Mouse (Mus musculus): ENCODE data around the gene Tnfrsf9.
"Not testable (repeated sequence)": the region's sequence is repeated elsewhere in the genome, so short reads cannot be mapped to it uniquely, and the experiment has no call there.

Tnfrsf9 gene

GRCm38 (mm10) chr4:150914290-150914733 lies at the start of gene Tnfrsf9, which contains the start of gene Park7:
TSS of gene Tnfrsf9 (plus strand) at chr4:150914562.
TSS of gene Park7 (minus strand) at chr4:150914437.
- peak; percentile 98 for DNase-seq

GRCm38 (mm10) chr4:150865371-150865770 lies 49.0 kb upstream of the Tnfrsf9 start:
- DNase-seq = peak; percentile 33

GRCm38 (mm10) chr4:150866069-150866468 lies 48.3 kb upstream of the Tnfrsf9 start:
- no peak for DNase-seq

DNA sequence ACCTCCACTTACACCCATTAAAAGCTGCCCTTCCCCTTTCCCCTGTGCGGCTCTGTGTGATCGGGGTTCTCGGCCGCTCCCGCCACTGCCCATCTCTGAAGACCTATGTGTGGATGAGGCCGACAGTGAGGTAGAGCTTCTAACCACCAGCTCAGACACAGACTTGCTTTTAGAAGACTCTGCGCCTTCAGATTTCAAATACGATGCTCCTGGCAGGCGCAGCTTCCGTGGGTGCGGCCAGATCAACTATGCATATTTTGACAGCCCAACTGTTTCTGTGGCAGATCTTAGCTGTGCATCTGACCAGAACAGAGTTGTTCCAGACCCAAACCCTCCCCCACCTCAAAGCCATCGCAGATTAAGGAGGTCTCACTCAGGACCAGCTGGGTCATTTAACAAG lies 47.9 kb upstream of the Tnfrsf9 start:
- no peak for DNase-seq

DNA sequence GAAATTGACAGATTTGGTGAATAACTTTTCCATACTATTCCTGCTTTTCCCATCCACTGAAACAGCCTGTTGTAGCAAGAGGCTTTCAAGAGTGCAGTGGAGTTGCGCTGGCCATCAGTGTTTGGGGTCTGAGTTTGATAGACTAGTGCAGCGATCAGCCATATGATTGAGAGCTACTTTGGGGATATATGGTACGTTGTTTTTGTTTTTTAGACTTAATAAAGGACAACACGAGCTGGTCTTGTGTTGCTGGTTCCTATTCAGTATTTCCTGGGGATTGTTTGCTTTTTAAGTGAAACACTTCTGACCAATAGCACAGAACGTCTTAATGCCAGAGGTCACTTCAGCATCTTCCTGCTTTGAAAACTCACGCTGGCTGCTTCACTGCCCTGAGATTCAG lies 46.2 kb upstream of the Tnfrsf9 start:
- no peak for DNase-seq

- DNase-seq = no peak
Observed at GRCm38 (mm10) chr4:150868859-150869258, 45.5 kb upstream of the Tnfrsf9 start.

DNA sequence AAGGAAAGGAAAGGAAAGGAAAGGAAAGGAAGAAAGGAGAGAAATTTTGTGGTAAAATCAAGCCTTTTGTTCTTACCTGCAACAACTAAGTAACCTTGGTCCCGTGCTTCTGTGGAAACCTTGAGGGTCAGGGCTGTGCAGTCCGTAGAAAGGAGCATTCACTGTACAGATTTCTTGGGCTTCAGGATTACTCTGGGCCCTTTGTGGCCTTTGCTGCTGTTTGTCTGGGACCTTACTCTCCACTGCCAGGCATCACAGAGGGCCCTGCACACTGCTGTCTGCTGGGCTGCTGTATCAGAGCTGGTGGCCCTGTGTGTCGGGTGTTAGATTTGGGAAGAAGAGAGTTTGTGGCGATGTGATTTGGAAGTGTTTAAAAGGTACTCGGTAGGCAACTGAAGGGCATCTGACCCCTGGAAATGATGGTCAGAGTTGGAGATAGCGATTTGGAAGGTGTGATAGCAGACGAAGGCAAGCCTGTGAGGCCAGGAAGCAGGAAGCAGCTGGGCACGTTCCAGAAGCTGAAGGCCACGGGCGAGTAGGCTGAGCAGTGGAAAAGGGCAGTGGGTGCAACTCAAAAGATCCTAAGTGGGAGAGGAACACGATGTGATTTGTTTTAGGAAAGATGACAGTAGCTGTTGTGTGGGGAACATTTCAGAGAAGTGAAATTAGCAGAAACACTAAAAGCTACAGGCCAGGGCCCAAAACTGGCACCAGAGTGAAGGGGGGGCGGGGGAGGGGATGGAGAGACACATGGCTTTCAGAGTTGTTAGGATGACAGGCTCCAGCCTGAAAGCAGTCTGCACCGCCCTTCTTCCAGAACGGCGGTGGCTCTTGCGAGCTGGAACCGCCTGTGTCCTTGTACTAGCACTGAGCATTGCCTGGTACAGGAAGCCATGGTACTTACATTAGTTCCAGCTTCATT lies 44.8 kb upstream of the Tnfrsf9 start:
- peak; percentile 52 for DNase-seq

GRCm38 (mm10) chr4:150870963-150871391 lies 43.4 kb upstream of the Tnfrsf9 start:
- no peak for DNase-seq

DNA sequence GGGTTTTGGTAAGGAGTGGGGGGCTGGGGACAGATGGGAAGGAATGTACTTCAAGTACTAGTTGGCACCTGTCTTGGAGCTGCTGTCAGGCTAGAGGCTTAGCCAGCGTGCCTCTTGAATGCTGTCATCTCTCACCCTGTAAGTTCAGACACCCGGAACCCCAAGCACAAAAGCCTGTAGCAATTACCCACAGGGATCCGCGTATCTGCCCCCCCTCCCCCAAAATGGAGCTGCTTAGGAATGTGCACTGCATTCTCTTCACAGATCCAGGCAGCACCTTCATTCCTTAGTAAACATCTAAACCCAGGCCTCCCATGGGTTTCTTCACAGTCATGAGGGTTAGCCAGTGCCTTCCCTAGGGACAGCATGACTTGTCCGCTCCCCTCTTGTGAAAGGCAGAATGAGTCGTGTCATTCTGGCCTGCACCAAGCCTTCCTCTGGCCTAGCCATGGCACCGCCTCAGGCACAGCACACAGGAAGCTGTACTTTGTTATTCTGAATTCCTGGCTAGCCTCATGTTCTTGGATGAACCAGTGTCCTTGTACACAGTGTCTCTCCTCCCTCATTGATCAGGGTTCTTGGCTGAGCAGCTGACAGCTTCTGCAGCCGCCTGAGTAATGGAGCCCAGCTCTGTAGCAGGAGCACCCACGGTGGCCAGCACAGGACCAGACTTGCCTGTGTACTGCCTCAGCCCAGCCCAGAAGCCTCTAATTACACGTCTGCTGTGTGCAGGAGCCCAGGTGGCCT lies 42.8 kb upstream of the Tnfrsf9 start:
- peak; percentile 76 for DNase-seq

DNA sequence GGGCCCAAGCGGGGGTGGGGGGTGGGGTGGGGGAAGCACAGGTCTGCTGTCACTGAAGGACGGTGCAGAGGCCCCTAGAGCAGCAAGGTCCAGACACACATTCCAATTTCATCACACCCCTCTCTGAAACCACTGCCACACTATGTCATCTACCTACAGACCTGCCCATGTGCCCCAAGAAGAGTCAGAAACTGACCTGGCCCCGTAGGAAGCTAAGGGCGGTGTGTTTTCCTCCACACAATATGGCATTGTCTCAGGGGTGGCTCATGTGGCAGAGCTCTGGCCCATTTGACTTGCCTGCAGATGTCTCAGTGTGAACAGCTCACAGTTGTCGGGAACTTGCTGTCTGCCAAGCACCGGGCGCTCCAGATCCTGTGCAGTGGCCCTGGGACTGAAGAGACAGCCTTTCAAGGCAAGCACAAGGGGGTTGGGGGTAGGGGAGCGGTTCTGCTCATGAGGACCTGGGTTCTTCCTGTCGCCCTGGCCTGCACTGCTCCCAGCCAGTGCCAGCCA lies 42.2 kb upstream of the Tnfrsf9 start:
- peak; percentile 59 for DNase-seq

GRCm38 (mm10) chr4:150872681-150873080 lies 41.7 kb upstream of the Tnfrsf9 start:
- DNase-seq = no peak

DNA sequence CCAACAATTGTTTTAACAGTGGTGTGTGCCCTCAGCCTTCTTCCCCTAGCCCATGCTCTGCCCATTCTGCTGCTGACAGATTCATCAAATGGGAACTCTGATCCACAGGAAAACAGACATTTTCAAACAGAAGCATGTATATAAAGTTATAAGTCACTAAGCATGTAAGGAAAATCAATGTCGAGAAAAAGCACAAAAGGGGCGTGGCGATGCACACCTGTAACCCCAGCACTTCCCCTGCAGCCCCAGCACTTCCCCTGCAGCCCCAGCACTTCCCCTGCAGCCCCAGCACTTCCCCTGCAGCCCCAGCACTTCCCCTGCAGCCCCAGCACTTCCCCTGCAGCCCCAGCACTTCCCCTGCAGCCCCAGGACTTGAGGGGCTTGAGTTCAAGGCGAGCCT lies 39.9 kb upstream of the Tnfrsf9 start:
- DNase-seq = not testable (repeated sequence)

DNA sequence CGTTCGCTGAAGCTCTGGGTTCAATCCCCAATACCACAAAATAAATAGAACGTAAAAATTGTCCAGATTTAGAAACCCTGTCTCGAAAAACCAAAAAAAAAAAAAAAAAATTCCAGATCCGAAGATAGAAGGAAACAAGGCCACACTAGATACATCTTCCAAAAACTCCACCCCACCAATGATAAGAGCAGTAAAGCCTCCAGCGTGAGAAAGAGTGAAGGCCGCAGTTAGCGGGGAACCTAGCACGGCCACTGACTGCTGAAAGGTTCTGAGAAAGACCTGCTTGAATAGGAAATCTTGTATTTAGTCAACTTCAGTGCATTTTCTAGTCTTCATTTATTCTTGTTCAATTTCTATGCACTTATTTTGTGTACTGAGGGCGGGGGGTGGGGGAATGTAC lies 39.0 kb upstream of the Tnfrsf9 start:
- no peak for DNase-seq

- no peak for DNase-seq
Observed at GRCm38 (mm10) chr4:150879631-150880030, 34.7 kb upstream of the Tnfrsf9 start.

DNA sequence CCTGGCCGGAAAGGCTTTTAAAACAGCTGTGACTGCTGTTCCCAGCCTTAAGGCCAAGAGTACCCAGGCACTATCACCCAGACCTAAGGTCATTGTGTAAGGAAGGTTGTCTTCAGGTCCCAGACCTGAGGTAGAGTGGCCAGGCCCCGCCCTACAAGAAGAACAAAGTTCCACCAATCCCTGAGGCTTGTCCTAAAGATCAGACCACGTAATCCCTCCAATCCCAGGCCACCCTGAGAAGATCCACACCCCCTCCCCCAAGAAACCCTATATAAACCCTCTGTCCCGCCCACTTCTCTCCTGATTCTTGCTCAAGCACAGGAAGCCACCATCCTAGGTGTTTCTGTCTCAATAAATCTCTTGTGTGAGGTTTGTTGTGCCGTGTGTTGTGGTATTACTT lies 34.0 kb upstream of the Tnfrsf9 start:
- DNase-seq = no peak

DNA sequence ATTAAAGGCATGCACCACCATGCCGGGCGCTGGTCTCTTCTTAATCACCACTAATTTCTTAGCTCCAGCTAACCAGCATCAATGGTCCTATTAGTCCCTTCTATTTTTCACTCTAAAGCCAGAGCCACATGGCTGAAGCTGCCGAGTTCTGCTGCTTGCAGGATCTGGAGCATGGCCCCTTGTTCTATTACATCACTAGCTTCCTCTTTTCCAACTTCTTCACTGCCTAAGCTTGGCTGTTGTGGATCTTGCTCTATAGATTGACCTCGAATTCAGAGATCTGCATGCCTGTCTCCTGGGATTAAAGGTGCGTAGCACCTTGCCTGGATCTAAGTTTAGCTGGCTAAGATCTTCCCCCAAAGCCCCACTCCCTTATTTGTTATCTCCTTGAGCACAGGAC lies 31.7 kb upstream of the Tnfrsf9 start:
- DNase-seq = no peak

GRCm38 (mm10) chr4:150887903-150888302 lies 26.5 kb upstream of the Tnfrsf9 start:
- no peak for DNase-seq

- DNase-seq = no peak
Observed at GRCm38 (mm10) chr4:150888492-150888891, 25.9 kb upstream of the Tnfrsf9 start.

DNA sequence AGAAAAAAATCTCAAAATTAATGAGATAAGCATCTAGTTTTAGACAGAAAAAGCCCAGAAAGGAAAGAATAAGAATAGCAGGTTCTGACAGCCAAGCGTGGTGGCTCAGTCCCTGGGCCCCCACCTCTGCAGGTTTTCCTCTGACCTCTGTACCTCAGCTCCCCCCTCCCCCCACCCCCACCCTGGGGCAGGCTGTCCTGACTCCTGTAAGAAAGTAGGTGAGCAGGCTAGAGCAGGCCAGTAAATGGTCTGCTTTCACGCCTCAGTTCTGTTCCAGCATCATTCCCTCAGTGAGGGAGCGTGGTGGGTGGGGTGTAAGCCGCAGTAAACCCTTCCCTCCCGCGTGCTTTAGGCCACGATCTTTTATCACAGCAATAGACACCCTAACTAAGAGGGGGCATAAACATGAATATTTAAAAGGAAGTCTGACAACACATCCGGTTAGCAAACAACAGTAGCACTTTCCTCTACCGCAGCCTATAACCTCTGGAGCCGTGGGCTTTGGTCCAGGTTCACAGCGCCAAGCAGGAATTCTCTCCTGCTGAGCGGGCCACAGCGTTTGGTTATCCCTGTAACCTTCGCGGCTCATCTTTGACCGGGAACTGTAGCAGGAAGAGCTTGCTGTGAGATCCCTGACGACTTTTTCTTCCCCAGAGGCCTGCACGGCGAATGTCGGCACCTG lies 24.9 kb upstream of the Tnfrsf9 start:
- no peak for DNase-seq

DNA sequence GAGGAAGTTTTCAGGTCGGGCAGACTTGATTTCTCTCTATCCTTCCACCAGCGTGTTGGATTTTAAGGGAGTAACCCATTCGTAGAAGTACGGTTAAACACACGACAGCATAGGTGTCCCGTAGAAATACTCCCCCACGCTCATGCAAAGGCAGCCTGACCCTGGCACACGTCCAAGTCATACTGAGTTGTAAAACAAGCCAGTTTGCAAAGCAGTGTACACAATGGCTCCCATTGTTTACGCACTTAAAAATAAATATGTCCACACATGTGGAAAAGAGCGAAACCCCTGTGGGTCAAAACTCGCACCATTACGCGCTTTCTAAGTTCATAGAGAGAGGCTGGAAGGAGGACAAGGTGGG lies 24.4 kb upstream of the Tnfrsf9 start:
- peak; percentile 61 for DNase-seq

- DNase-seq = no peak
Observed at GRCm38 (mm10) chr4:150891308-150891707, 23.1 kb upstream of the Tnfrsf9 start.

DNA sequence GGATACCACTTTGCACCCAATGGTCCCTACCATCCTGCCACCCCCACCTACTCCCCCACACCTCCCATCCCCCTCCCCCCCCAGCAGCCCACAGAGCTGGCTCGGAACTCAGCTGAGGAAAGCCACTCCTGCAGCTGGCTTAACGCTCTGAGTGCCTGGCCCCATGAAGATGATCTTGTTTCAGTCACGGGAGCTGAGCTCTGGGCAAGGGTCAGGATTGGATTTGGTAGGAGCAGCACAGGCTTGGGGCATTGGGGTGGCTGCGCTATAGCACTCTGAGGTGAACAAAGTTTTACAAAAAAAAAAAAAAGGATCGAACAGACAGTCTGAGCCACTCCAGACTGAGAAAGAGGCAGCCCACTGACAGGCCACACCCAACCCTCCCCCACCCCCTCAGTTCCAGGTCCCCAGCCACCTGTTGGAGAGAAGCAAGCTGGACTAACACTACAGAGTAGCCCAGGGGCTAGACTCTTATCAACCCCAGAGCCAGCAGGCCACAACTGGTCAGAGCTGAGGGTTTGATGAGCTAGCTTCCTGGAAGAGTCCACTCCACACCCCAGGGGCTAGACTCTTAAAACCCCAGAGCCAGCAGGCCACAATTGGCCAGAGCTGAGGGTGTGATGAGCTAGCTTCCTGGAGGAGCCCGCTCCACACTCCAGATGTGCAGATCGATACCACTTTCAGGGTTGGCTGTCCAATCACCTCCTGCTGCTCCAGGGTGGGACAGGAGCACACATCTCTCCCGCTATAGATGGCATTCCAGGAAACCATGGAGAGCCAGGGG lies 19.5 kb upstream of the Tnfrsf9 start:
- no peak for DNase-seq
